Mouse (Mus musculus) CH12.LX (cell line): ENCODE results near the gene Gabrr2. TPM values are rescaled to one million over a fixed set of nuclear protein-coding genes. Genes with fewer than 3 reads are reported as not detected.

Experiments used
- DNase-seq: peaks from one replicate; pipeline ENCODE4 v3.0.0-alpha.2; 2013; ENCODE audit errors: extremely low read depth
- H3K27ac ChIP-seq: 2 replicates; pipeline ENCODE4 v1.5.1; 2012; ENCODE audit warnings: low read depth, mild to moderate bottlenecking, control low read depth, moderate library complexity; ENCODE audit not compliant: insufficient read depth
- H3K27me3 ChIP-seq: replicated peaks from 2 replicates; pipeline ENCODE3; 2012; ENCODE audit warnings: inconsistent platforms
- H3K36me3 ChIP-seq, 2 experiments: replicated peaks in 1 of 2; 2 replicates each; pipeline versions ENCODE3 to v1.6.1; 2012; ENCODE audit warnings: inconsistent platforms in 1 of 2, low read length in 1 of 2, mild to moderate bottlenecking in 1 of 2, mixed read lengths in 1 of 2, moderate library complexity in 1 of 2; ENCODE audit not compliant: control insufficient read depth in 1 of 2, insufficient read depth in 1 of 2
- H3K4me1 ChIP-seq, 2 experiments: 2 replicates each; pipeline ENCODE4 v1.6.1; 2012; ENCODE audit warnings: inconsistent platforms in 1 of 2, moderate library complexity in 1 of 2; ENCODE audit not compliant: insufficient read depth in 2 of 2, control insufficient read depth in 1 of 2
- H3K4me2 ChIP-seq: 2 replicates; pipeline ENCODE4 v1.6.1; 2012; ENCODE audit warnings: low read depth, mild to moderate bottlenecking, control low read depth; ENCODE audit not compliant: poor library complexity, insufficient read depth, severe bottlenecking
- H3K4me3 ChIP-seq, 3 experiments: fragments of 150-350 bp in 1 of 3; sonication (generic) in 1 of 3; replicated peaks in 1 of 3; 2 replicates each; pipeline versions ENCODE3 to v1.5.1; 2011 to 2012; ENCODE audit warnings: low read depth in 2 of 3, low read length in 2 of 3, mild to moderate bottlenecking in 2 of 3, moderate library complexity in 2 of 3, control low read depth in 1 of 3, improper control_type of control experiment in 1 of 3, inconsistent platforms in 1 of 3, mixed read lengths in 1 of 3; ENCODE audit not compliant: poor library complexity in 1 of 3
- H3K79me2 ChIP-seq: replicated peaks from 2 replicates; pipeline ENCODE4 v1.6.1; 2012; ENCODE audit warnings: mild to moderate bottlenecking, moderate library complexity; ENCODE audit not compliant: control insufficient read depth, poor library complexity, insufficient read depth, severe bottlenecking; ENCODE audit errors: extremely low read depth
- H3K9ac ChIP-seq: 2 replicates; pipeline ENCODE4 v1.6.1; 2012; ENCODE audit warnings: low read depth, mild to moderate bottlenecking, control low read depth, moderate library complexity; ENCODE audit not compliant: insufficient read depth
- H3K9me3 ChIP-seq: replicated peaks from 2 replicates; pipeline ENCODE3; 2012; ENCODE audit warnings: low read length, inconsistent platforms, mixed read lengths
- BHLHE40 ChIP-seq: IDR thresholded peaks from 2 replicates; pipeline ENCODE4 v1.6.1; 2011; ENCODE audit warnings: mild to moderate bottlenecking, low read depth, low read length, improper control_type of control experiment
- CHD2 ChIP-seq: IDR thresholded peaks from 2 replicates; pipeline ENCODE4 v1.6.1; 2011; ENCODE audit warnings: low read length, improper control_type of control experiment
- ELF1 ChIP-seq: IDR thresholded peaks from 2 replicates; pipeline ENCODE4 v1.6.1; 2014; ENCODE audit warnings: low read depth, mild to moderate bottlenecking, inconsistent platforms, low read length, improper control_type of control experiment
- GABPA ChIP-seq: IDR thresholded peaks from 2 replicates; pipeline ENCODE4 v1.6.1; 2012; ENCODE audit warnings: low read depth, low read length, improper control_type of control experiment, inconsistent platforms; ENCODE audit not compliant: insufficient replicate concordance
- IRF4 ChIP-seq: IDR thresholded peaks from 2 replicates; pipeline ENCODE4 v1.6.1; 2014; ENCODE audit warnings: low read depth, mild to moderate bottlenecking, inconsistent platforms, low read length, improper control_type of control experiment
- JUN ChIP-seq: IDR thresholded peaks from 2 replicates; pipeline ENCODE4 v1.6.1; 2011; ENCODE audit warnings: low read depth, mild to moderate bottlenecking, low read length, improper control_type of control experiment, moderate library complexity; ENCODE audit not compliant: insufficient read depth
- KAT2A ChIP-seq: IDR thresholded peaks from 2 replicates; pipeline ENCODE4 v1.6.1; 2012; ENCODE audit warnings: low read length, improper control_type of control experiment, inconsistent platforms; ENCODE audit not compliant: insufficient replicate concordance
- MAFK ChIP-seq: IDR thresholded peaks from 2 replicates; pipeline ENCODE4 v1.6.1; 2011; ENCODE audit warnings: low read length, improper control_type of control experiment; ENCODE audit not compliant: insufficient replicate concordance
- MAX ChIP-seq: IDR thresholded peaks from 2 replicates; pipeline ENCODE4 v1.6.1; 2011; ENCODE audit warnings: low read length, improper control_type of control experiment
- MEF2A ChIP-seq: IDR thresholded peaks from 2 replicates; pipeline ENCODE4 v1.6.1; 2014; ENCODE audit warnings: low read depth, mild to moderate bottlenecking, inconsistent platforms, low read length, improper control_type of control experiment, borderline replicate concordance
- NELFE ChIP-seq: IDR thresholded peaks from 2 replicates; pipeline ENCODE4 v1.6.1; 2011; ENCODE audit warnings: low read depth, low read length, improper control_type of control experiment
- NRF1 ChIP-seq: IDR thresholded peaks from 2 replicates; pipeline ENCODE4 v1.6.1; 2014; ENCODE audit warnings: low read depth, mild to moderate bottlenecking, inconsistent platforms, low read length, improper control_type of control experiment, moderate library complexity
- POLR2A ChIP-seq: IDR thresholded peaks from 2 replicates; pipeline ENCODE4 v1.6.1; 2011; ENCODE audit warnings: low read depth, mild to moderate bottlenecking, improper control_type of control experiment, low read length
- RCOR1 ChIP-seq: conservative IDR thresholded peaks from 2 replicates; pipeline ENCODE4 v1.6.1; 2012; ENCODE audit warnings: low read depth, mild to moderate bottlenecking, inconsistent platforms, low read length, improper control_type of control experiment
- SMC3 ChIP-seq: IDR thresholded peaks from 2 replicates; pipeline ENCODE4 v1.6.1; 2011; ENCODE audit warnings: low read depth, low read length, improper control_type of control experiment
- TBP ChIP-seq: conservative IDR thresholded peaks from 2 replicates; pipeline ENCODE4 v1.6.1; 2011; ENCODE audit warnings: low read depth, low read length, improper control_type of control experiment
- TCF12 ChIP-seq: IDR thresholded peaks from 2 replicates; pipeline ENCODE4 v1.6.1; 2014; ENCODE audit warnings: low read depth, mild to moderate bottlenecking, inconsistent platforms, low read length, improper control_type of control experiment
- USF2 ChIP-seq: conservative IDR thresholded peaks from 2 replicates; pipeline ENCODE4 v1.6.1; 2011; ENCODE audit warnings: low read depth, low read length, improper control_type of control experiment
- ZC3H11A ChIP-seq: IDR thresholded peaks from 2 replicates; pipeline ENCODE4 v1.6.1; 2012; ENCODE audit warnings: low read depth, mild to moderate bottlenecking, inconsistent platforms, low read length, improper control_type of control experiment
- dilution Hi-C: fragments of 300-500 bp; cut with MboI; formaldehyde crosslinking; loops from 2 replicates; pipeline ENCODE4 v1.14.3; 2020; ENCODE audit warnings: low sequenced_read_pairs; ENCODE audit not compliant: extremely low pct_unique_long_range_greater_than_20kb, extremely low pct_ligation_motif_present
- in situ Hi-C: fragments of 300-500 bp; cut with MboI; formaldehyde crosslinking; loops from 3 replicates; pipeline ENCODE4 v1.14.3; 2019; ENCODE audit warnings: low sequenced_read_pairs, low pct_ligation_motif_present, low pct_unique_long_range_greater_than_20kb, mixed read lengths
- polyA plus RNA-seq: library from polyadenylated mRNA; unstranded; fragments of >175 nt; gene quantifications from 2 replicates; pipeline ENCODE4 v1.2.1, GENCODE M21; 2012; ENCODE audit warnings: low read depth; ENCODE audit not compliant: insufficient read length
- total RNA-seq, 2 experiments: library from RNA; depleted of rRNA; stranded (reverse); fragments of 300-350 nt in 1 of 2; fragments of >200 nt in 1 of 2; gene quantifications; 2 replicates each; pipeline ENCODE4 v1.2.3; 2012 to 2014

Gene Gabrr2
- total and polyA plus RNA-seq, 3 experiments: 0.42 to 0.59 TPM; not detected in 1

- TF ChIP-seq RCOR1: 0 out of 2 replicates have a peak, but pooled peaks have one; percentile 21
- TF ChIP-seq BHLHE40: no peak
- TF ChIP-seq GABPA: no peak
These were observed 38.4 kb upstream of the Gabrr2 start (continued) for GRCm38 (mm10) chr4:33024420-33024819.

GRCm38 (mm10) chr4:33029104-33029503, 33.7 kb upstream of the Gabrr2 start:
- peaks cover 13 to 44% of the 10 kb centered on the region in 2 experiments for H3K4me1 ChIP-seq
- peaks cover 42% of the 10 kb centered on the region for H3K79me2 ChIP-seq
- in situ Hi-C loops (loop anchor here (10.0 kb wide), 1 partner anchor 86 kb away; no protein-coding TSS in a partner anchor), dilution Hi-C loops (no loop called here)
- TF ChIP-seq NELFE (0 out of 2 replicates have a peak, but pooled peaks have one; percentile 37), NRF1 (peak; percentile 74), USF2 (no peak), MAX (no peak), IRF4 (peak; percentile 76), MAFK (no peak), KAT2A (no peak), TBP (peak; percentile 66; the same call in 1 of the 2 replicates), MEF2A (peak; percentile 69; the same call in 1 of the 2 replicates), RCOR1 (peak; percentile 93), POLR2A (peak; percentile 50; the same call in 1 of the 2 replicates), SMC3 (no peak), TCF12 (peak; percentile 82), BHLHE40 (peak; percentile 37; the same call in 1 of the 2 replicates), ZC3H11A (peak; percentile 89), ELF1 (0 out of 2 replicates have a peak, but pooled peaks have one; percentile 45), JUN (no peak), CHD2 (peak; percentile 52; the same call in 1 of the 2 replicates)
- H3K9ac ChIP-seq: peak overlapping the region; percentile 99
- peak overlapping the region; percentile 57 for H3K27ac ChIP-seq
- H3K36me3 ChIP-seq: peaks cover 17 to 30% of the 10 kb centered on the region in 2 experiments
- H3K27me3 ChIP-seq: no peaks in the 10 kb centered on the region
- peak overlapping the region; percentile 99 for H3K4me2 ChIP-seq
- peaks cover 4% of the 10 kb centered on the region for H3K9me3 ChIP-seq
- peak overlapping the region in 1 of 3 experiments; percentile 96 for H3K4me3 ChIP-seq
- DNase-seq: peak; percentile 72
